Mouse (Mus musculus) liver, postnatal 0 days (tissue): ENCODE measurements around the gene Limch1. TPM values are rescaled to one million over a fixed set of nuclear protein-coding genes. Genes with fewer than 3 reads are reported as not detected.

Source experiments
- ATAC-seq: fragments of 200-750 bp; cut with Nextera tagmentation; 2 replicates; pipeline ENCODE4 v1.8.0; 2017; ENCODE audit warnings: mild to moderate bottlenecking, moderate library complexity
- DNase-seq: peaks from one replicate; pipeline ENCODE4 v3.0.0-alpha.2; 2016
- H3K27ac ChIP-seq: fragments of 300-500 bp; sonication (generic); 2 replicates; pipeline ENCODE4 v1.5.1; 2014; ENCODE audit warnings: antibody characterized with exemption, moderate library complexity, mild to moderate bottlenecking, low read depth
- H3K27me3 ChIP-seq: fragments of 300-500 bp; sonication (generic); 2 replicates; pipeline ENCODE4 v1.6.1; 2014; ENCODE audit warnings: low read length, control low read depth, mixed read lengths; ENCODE audit not compliant: insufficient read depth
- H3K36me3 ChIP-seq: fragments of 300-500 bp; sonication (generic); replicated peaks from 2 replicates; pipeline ENCODE4 v1.6.1; 2014; ENCODE audit warnings: mild to moderate bottlenecking, control low read depth, low read length, moderate library complexity, mixed read lengths; ENCODE audit not compliant: insufficient read depth
- H3K4me1 ChIP-seq: fragments of 300-500 bp; sonication (generic); 2 replicates; pipeline ENCODE4 v1.6.1; 2014; ENCODE audit warnings: antibody characterized with exemption, mild to moderate bottlenecking, control low read depth; ENCODE audit not compliant: insufficient read depth
- H3K4me2 ChIP-seq: fragments of 300-500 bp; sonication (generic); 2 replicates; pipeline ENCODE4 v1.6.1; 2014; ENCODE audit warnings: low read depth, mild to moderate bottlenecking, low read length, moderate library complexity, mixed read lengths
- H3K4me3 ChIP-seq: fragments of 300-500 bp; sonication (generic); 2 replicates; pipeline ENCODE4 v1.5.1; 2014; ENCODE audit warnings: low read depth, low read length
- H3K9ac ChIP-seq: fragments of 300-500 bp; sonication (generic); replicated peaks from 2 replicates; pipeline ENCODE4 v1.6.1; 2014; ENCODE audit warnings: mild to moderate bottlenecking, moderate library complexity
- H3K9me3 ChIP-seq: fragments of 300-500 bp; sonication (generic); 2 replicates; pipeline ENCODE4 v1.6.1; 2016; ENCODE audit warnings: mild to moderate bottlenecking, control low read depth, low read length, mixed read lengths
- CTCF ChIP-seq: sonication (generic); IDR thresholded peaks from 2 replicates; pipeline ENCODE4 v1.5.1; 2016; ENCODE audit warnings: antibody characterized with exemption, low read depth
- EP300 ChIP-seq: IDR thresholded peaks from 2 replicates; pipeline ENCODE4 v1.6.1; 2016; ENCODE audit warnings: antibody characterized with exemption, low read depth, mild to moderate bottlenecking
- WGBS: fragments of 180-500 bp; shearing (Covaris S2); extraction: QIAGEN DNeasy Blood & Tissue Kit; methylation state at CpG from one replicate; pipeline ENCODE4 v1.1.7; 2014; ENCODE audit not compliant: insufficient replicate concordance; 5-methylcytosine and 5-hydroxymethylcytosine counted together
- polyA plus RNA-seq: library from polyadenylated mRNA; unstranded; fragments of >200 nt; fragmentation: Nextera tagmentation; extraction: Ambion mirVana; gene quantifications from 2 replicates; pipeline ENCODE4 v1.2.1, GENCODE M21; 2015

Limch1 gene
- polyA plus RNA-seq, 1 experiment from 2014 or later = 1.6 TPM

DNA sequence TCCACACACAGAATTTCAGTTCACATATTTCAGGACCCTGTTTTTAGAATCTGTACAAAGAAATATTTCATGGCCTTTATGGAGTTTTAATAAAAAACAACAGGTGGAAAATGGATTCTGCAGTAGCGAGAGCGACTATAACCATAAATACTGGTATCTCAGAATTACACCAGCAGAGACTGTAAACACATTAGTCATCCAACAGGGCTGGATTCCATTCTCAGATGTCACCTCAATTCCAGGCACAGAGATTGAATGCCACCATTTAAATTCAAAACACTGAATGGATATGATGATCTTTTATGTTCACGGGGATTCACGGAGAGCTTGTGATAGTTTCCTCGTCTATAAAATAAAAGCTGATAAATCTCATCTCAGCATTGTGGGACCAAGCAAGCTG, 152.0 kb downstream of the Limch1 start:
- Histone ChIP-seq H3K9ac (no peak overlapping the region), H3K4me2 (no peak overlapping the region), H3K27ac (no peak overlapping the region)

GRCm38 (mm10) chr5:66898252-66898651, 152.6 kb downstream of the Limch1 start:
- DNase-seq = no peak
- no peak for ATAC-seq
- TF ChIP-seq CTCF (no peak), EP300 (no peak)
- Histone ChIP-seq H3K36me3 (no peaks in the 10 kb centered on the region), H3K9me3 (no peaks in the 10 kb centered on the region), H3K9ac (no peak overlapping the region), H3K4me1 (no peaks in the 10 kb centered on the region), H3K4me2 (no peak overlapping the region), H3K27me3 (no peaks in the 10 kb centered on the region), H3K4me3 (no peak overlapping the region), H3K27ac (no peak overlapping the region)
- WGBS = 79% methylated on average over 1 of the region's 1 CpGs

More for the DNA sequence above, 152.0 kb downstream of the Limch1 start:
- Histone ChIP-seq H3K36me3 (no peaks in the 10 kb centered on the region), H3K4me3 (no peak overlapping the region), H3K27me3 (no peaks in the 10 kb centered on the region), H3K9me3 (no peaks in the 10 kb centered on the region), H3K4me1 (no peaks in the 10 kb centered on the region)
- WGBS = 79% methylated on average over 5 of the region's 5 CpGs
- DNase-seq = no peak
- TF ChIP-seq EP300 = no peak
- TF ChIP-seq CTCF = no peak
- no peak for ATAC-seq

DNA sequence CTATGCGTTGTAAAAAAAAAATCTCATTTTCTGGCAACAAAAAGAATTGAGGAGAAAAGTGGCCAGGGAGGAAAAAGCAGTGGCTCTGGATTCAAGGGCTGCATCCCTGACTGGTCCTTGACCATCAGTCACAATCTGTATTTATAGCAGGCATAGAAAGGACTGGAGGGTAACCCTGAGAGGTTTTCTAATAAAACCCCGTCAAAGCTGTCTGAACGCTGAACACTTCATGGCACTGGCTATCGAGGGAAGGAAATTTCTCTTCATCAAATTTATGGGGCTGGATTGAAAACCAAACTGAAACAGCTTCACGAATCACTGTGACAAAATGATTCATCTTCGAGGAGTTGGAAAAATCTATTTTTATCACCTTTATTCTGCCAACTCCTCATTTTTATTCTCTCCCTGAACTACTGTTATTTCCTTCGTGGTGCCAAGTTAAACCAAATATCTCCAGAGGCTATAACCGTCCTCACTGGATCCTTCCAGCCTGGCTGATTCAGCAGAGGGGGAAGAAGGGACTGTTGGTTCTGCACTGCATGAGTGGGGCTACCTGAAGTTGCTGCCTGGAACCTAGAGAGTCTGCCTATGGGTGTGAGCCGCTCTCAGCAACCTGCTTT, 153.3 kb downstream of the Limch1 start:
- H3K9ac ChIP-seq = no peak overlapping the region
- TF ChIP-seq EP300 (no peak), CTCF (no peak)
- WGBS = 70% methylated on average over 9 of the region's 9 CpGs
- DNase-seq (no peak), ATAC-seq (no peak)
- no peaks in the 10 kb centered on the region for H3K4me1 ChIP-seq
- no peaks in the 10 kb centered on the region for H3K27me3 ChIP-seq
- no peaks in the 10 kb centered on the region for H3K9me3 ChIP-seq
- no peaks in the 10 kb centered on the region for H3K36me3 ChIP-seq
- H3K4me2 ChIP-seq = no peak overlapping the region
- H3K4me3 ChIP-seq = no peak overlapping the region
- H3K27ac ChIP-seq = no peak overlapping the region

DNA sequence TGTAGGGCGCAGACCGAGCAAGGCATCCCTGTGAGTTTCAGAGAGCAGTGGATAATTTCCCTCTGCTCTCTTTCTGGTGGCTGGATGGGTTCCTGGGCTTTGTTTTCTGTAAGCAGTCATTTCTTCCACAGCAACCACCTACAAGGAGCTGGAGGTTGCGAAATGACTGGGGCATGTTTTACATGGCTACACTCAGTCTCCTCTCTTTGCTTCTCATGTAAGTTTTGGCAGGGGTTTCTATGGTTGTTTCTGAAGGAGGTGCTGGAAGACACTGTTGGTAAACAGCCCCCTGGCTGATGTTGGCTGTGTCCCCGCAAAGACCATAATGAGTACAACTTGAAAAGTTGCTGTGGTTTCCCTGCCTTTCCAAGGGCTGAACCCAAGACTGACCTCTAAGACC, 155.5 kb downstream of the Limch1 start:
- ATAC-seq = no peak

GRCm38 (mm10) chr5:66904835-66905234, 159.2 kb downstream of the Limch1 start:
- Histone ChIP-seq H3K9me3 (no peaks in the 10 kb centered on the region), H3K4me3 (no peak overlapping the region), H3K9ac (no peak overlapping the region), H3K4me2 (no peak overlapping the region), H3K27ac (no peak overlapping the region), H3K4me1 (no peaks in the 10 kb centered on the region), H3K27me3 (no peaks in the 10 kb centered on the region), H3K36me3 (no peaks in the 10 kb centered on the region)
- no peak for ATAC-seq
- no peak for TF ChIP-seq CTCF
- TF ChIP-seq EP300 = no peak
- WGBS = 63% methylated on average over 6 of the region's 6 CpGs
- no peak for DNase-seq

More for the DNA sequence above, 155.5 kb downstream of the Limch1 start:
- Histone ChIP-seq H3K27ac (no peak overlapping the region), H3K4me3 (no peak overlapping the region), H3K4me1 (no peaks in the 10 kb centered on the region), H3K9ac (no peak overlapping the region), H3K9me3 (no peaks in the 10 kb centered on the region), H3K36me3 (no peaks in the 10 kb centered on the region), H3K4me2 (no peak overlapping the region), H3K27me3 (no peaks in the 10 kb centered on the region)
- no peak for DNase-seq
- TF ChIP-seq EP300 (no peak), CTCF (no peak)
- 80% methylated on average over 4 of the region's 4 CpGs for WGBS

GRCm38 (mm10) chr5:66908883-66909282, 163.3 kb downstream of the Limch1 start:
- no peak for TF ChIP-seq CTCF
- TF ChIP-seq EP300 = no peak
- no peak overlapping the region for H3K27ac ChIP-seq

More at GRCm38 (mm10) chr5:66908883-66909282, 163.3 kb downstream of the Limch1 start:
- DNase-seq = no peak
- H3K27me3 ChIP-seq = no peaks in the 10 kb centered on the region
- no peaks in the 10 kb centered on the region for H3K36me3 ChIP-seq
- no peak overlapping the region for H3K4me3 ChIP-seq
- H3K9ac ChIP-seq = no peak overlapping the region
- WGBS = 78% methylated on average over 9 of the region's 9 CpGs
- ATAC-seq = no peak
- no peaks in the 10 kb centered on the region for H3K4me1 ChIP-seq
- H3K4me2 ChIP-seq = no peak overlapping the region
- H3K9me3 ChIP-seq = no peaks in the 10 kb centered on the region
